Mouse (Mus musculus) CD4-positive, CD25-positive, alpha-beta regulatory T cell, adult 4 months (primary cell): ENCODE measurements around the gene Fam171b. TPM values are rescaled to one million over a fixed set of nuclear protein-coding genes. Genes with fewer than 3 reads are reported as not detected.
A peak's percentile ranks its signal among the peaks of the same experiment; 100 is the strongest.

Source experiments
- ATAC-seq: one replicate; pipeline ENCODE4 v1.8.0; 2017
- polyA plus RNA-seq, 2 experiments: library from polyadenylated mRNA; unstranded; fragments of 100-300 nt; shearing (Covaris generic); gene quantifications; one replicate each; pipeline ENCODE4 v1.2.1; 2017

The Fam171b gene
- polyA plus RNA-seq: under 1 TPM; 0.34 to 0.50 TPM

DNA sequence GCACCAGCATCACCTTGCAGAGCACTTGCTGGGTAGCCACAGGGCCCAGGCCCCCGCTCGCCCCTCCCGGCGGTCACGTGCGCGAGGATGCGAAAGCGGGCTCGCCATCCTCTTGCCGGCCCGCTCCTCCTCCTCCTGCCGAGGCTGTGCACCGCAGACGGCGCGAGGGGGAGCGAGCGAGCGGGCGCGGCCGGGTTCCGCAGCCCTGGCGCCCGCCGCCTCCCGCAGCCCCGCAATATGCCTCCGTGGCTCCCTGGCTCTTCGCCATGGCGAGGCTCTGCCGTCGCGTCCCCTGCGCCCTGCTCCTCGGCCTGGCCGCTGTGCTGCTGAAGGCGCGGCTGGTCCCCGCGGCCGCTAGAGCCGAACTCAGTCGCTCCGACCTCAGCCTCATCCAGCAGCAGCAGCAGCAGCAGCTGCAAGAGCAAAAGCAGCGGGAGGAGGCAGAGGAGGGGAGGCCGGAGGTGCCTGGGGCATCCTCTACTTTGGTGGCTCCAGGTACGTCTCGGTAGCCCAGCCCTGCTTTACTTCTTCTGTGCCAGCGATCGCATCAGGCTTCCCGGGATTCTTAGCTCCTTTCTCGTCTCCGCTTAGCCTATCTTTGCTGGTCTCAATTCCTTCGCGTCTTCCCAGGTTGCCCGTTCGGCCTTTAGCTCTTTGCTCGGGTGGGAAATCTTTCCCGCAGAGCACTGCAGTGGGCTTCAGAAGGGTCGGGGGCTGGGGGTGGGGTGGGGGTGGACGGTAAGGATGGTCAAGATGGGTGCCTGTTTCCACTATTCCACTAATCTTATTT lies at the start of gene Fam171b:
Fam171b (plus strand) TSS at position 154 of the 790 bp plus-strand sequence.
- peak; percentile 79 for ATAC-seq

DNA sequence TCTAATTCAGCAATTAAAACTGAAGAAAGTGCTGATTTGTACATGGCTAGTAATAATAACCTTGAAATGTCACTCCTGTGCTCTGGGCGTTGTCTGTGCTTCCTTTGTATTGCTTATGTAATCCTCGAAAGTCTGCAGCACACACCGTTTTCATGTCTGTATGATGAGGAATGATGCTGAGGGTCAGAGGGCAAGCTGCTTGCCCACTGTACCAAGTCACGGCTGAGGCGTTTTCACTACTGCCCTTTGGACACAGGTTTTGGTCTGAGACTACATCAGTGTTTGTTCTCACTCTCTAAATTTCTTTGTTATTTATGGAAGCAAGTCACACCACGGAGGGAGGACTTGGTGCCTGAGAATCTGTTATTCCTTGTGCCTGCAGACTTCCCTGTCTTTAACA lies 46.4 kb upstream of the Fam171b start:
- ATAC-seq: no peak

DNA sequence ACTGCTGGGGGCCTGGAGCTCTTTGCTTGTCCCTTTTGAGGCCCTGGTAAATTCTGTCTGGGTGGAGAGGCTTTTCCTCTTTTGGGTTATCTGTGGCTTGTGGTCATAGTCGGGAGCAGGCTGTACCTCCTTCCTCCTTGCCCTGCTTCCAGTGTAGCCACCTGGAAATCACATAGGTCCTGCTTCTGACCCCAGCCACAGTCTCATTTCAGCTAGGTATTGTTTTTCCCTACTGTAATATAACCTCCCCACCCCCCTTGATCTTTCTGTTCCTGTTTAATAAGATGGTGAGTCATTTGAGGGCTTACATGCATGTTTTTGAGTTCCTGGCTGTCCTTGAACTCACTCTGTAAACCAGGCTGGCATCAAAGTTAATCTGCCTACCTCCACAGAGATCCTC lies 45.6 kb upstream of the Fam171b start:
- no peak for ATAC-seq

GRCm38 (mm10) chr2:83768311-83769047 lies 44.0 kb upstream of the Fam171b start:
- no peak for ATAC-seq

GRCm38 (mm10) chr2:83771155-83771812 lies 41.2 kb upstream of the Fam171b start:
- peak; percentile 98 for ATAC-seq

- ATAC-seq: no peak
Measured at GRCm38 (mm10) chr2:83791330-83792073, 20.9 kb upstream of the Fam171b start.

DNA sequence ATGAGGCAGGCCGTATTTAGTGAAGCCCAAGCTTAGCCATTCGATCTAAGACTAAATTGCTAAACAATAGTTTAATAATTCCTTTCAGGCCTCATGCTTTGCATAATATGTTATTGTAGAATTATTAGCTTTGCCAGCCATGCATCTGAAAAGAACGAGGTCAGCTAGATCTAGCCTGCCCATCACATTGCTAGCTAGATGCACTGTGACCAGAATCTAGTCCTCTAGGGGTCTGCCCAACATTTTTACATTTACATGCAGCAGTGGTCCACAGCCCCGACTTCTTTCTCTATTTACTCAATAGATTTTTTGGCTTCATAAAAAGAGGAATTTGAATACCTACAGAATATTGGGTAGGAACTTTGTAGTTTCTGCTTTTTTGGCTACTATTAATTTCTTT lies 20.3 kb upstream of the Fam171b start:
- ATAC-seq: no peak

- ATAC-seq: no peak
Measured at GRCm38 (mm10) chr2:83795766-83796165, 16.7 kb upstream of the Fam171b start.

- no peak for ATAC-seq
Measured at GRCm38 (mm10) chr2:83797902-83798497, 14.4 kb upstream of the Fam171b start.

- no peak for ATAC-seq
Measured at GRCm38 (mm10) chr2:83813273-83813892, 947 bp downstream of the Fam171b start.

DNA sequence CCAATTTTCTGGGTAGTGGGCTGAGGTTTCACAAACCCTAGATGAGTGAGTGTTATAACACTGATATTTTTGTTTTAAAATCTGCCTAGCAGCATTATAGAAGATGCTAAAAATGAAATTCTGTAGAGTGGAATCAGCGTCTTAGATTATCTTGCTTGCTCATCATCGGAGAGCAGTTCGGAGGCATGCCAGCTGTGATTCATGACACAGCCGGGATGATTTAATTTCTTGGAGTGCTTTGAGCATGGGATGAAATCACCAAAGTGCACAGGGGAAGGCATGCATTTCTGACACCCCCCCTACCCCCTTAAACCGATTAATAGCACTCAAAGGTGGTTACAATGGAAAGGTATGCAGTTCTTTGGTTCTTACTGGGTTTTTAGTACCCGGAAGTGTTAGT lies 1.6 kb downstream of the Fam171b start:
- ATAC-seq: no peak

DNA sequence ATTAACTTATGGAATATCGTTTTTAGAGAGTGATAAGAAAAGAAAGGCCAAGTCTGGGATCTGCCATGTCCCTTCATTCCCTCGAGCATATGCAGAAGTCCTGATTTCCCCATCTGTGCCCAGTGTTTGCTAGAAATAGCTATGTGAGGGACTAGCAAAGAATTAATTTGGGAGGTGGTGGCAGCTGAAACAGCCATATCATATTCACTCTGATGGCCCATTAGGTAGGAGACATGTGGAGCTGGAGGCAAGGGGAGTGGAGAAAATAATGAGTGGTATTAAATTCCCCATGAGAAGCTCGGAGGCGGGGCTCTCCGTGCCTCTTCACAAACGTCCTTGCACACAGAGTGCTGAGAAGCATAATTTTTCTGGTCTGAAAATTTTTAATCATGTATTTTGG lies 3.7 kb downstream of the Fam171b start:
- no peak for ATAC-seq

- ATAC-seq: no peak
Measured at GRCm38 (mm10) chr2:83825161-83825560, 12.7 kb downstream of the Fam171b start.

GRCm38 (mm10) chr2:83828895-83829539 lies 16.6 kb downstream of the Fam171b start:
- ATAC-seq: no peak

DNA sequence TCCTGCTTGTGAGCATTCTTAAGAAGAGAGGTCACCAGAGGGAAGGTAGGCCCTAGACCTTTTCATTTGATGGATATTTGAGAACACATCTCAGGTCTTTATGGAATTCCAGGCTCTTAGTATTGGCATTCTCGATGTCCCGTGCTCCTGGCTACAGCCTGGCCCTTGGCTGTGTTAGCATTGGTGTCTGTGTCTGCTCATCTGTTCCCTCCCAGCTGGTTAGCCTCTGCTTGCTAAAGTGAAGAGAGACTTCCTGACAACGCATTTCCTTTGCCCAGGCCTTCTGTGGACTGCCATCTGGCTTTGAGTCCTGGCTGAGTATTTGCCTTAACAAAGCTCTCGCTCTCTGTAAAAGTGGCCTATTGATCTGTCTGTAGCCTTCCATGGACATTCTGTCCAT lies 20.5 kb downstream of the Fam171b start:
- no peak for ATAC-seq

DNA sequence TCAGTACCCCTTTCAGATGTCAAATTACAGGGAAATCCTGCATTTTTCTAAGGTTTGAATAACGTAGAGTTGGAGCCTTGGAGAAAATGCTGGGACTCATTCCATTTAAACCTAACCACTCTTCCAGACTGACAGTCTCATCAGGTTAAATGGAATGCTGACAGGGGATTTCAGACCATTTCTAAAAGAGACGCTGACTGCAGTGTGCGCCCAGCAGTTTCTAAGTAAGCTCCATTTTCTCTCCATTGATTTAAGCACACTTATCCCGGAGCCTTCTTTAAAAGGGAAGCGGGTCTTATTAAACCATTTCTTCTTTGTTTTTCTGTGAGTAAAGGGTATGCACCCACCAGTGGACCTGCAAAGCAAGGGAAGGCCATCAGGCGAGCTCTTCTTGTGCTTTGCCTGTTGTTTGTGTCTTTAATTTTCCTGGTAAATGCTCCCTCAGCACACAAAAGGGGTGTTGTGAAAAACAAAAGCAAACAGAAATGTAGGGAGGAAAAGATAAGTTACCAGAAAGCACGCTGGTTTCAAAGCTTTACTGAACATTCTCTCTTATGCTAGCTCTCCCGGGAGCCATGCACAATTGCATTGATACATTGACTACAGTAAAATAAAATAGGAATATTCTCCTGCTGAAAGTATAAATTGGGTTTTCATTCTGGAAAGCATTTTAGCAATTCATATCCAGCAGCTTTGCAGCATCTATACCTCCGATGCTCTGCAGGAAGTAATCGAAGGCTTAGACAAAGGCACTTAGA lies 23.1 kb downstream of the Fam171b start:
- no peak for ATAC-seq

DNA sequence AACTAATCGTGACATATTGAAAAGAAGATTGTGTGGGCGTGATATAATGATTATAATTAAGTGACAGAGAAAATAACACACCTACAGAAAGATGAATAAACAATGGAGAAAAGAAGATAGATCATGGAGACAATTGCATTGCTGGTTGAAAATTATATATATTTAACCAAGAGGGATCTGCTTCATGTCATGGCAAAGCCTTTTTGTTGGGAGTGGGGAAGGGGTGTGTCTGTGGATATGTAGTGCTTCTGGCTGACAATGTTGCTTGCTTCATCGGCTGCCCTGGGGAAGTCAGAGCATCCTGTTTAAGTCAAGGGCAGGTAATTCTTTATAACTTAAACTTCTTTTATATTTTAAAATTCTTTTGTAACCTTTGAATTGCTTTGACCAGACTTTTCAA lies 36.1 kb downstream of the Fam171b start:
- ATAC-seq: no peak

- ATAC-seq: no peak
Measured at GRCm38 (mm10) chr2:83853423-83853822, 41.0 kb downstream of the Fam171b start.

DNA sequence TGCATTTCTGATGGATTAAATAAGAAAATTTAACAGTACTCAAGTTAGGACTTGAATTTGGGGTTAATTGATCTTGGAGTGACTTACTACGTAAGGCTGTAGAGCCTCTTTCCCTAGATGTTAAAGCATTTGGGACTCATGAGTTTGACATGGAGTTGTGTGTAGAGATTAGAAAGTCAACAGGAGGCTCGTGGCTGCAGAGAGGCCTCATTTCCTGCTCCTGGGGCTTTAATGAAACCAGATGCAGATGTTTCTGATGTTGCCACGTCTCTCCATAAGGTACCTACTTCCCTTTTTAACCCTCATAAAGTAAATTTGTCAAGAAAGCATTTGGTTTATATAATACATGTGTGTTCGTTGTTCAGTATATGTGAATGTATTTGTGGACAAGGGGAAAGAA lies 43.8 kb downstream of the Fam171b start:
- no peak for ATAC-seq

DNA sequence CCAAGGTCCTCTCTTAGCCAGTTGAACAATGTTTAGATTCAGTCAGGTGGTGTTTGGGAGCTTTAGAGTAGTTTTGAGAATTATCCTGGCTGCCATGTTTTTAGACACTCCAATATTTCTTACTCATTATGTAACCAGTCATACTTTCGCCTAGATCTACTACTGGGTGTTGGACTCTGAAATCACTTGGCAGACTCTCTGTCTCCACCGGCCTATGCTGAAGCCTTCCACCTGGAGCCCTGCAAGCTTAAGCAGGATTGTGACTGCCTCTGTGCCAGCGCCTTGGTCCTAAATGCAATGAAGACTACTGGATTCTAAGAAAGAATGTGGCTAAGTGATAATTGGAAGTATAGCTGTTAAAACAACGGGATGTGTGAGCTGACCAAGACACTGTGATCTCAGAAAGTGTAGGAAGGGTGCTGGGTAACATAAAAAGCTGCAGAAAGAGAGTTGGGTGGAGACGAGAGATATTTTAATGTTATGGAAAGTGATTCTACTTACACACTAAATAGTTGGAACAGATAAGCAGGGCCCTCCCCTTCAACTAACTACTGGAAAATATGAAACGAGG lies 71.5 kb downstream of the Fam171b start:
- no peak for ATAC-seq
